In the genomic region with DNA sequence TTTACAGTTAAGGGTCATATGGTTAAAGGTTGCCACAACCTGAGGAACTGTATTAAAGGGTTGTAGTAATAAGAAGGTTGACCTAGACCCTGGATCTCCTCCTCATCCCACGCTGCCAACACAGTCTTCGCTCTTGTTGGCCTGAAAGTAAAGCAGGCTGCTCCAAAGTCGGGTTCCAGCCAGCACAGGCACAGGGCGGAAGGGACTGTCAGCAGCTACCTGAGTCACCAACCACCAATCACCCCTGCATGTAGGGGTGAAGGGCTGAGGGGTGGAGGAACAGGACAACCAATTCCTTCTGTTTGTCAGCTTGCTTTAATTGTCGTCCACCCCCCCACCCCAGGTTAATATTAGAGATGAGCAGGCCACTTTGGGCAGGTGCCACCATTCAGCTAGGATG, we compare ENCODE assay signal across 25 mouse cellular contexts.
DNase-seq lines count a peak whose midpoint lies in the region; ATAC-seq and TF ChIP-seq lines count a peak whose summit lies in the region.
"Had no signal": no experiment of that assay in that cellular context is flagged by ENCODE, and none has a peak within 500 bp of the region (broad histone marks: within the 10 kb centered on the region; RNA-seq: fewer than 3 reads in every experiment).

No protein-coding gene starts in this region.

- H3K4me3 ChIP-seq in lung, embryonic 16.5 days (ENCODE audit: low read length), result no peak overlapping the region
- no peak overlapping the region for H3K4me3 ChIP-seq in small intestine, adult 2 months (ENCODE audit: low read depth, low read length)
- H3K4me3 ChIP-seq: embryonic facial prominence, embryonic 12.5 days; heart, embryonic 10.5 days; hindbrain, embryonic 10.5 days; limb, embryonic 12.5 days; liver, embryonic 15.5 days; midbrain, embryonic 15.5 days; neural tube, embryonic 13.5 days had no signal

- H3K36me3 ChIP-seq in lung, embryonic 16.5 days (ENCODE audit: control insufficient read depth, insufficient read depth, low read length), result peaks cover 14% of the 10 kb centered on the region
- H3K36me3 ChIP-seq in small intestine, adult 2 months (ENCODE audit: control insufficient read depth, insufficient read depth, low read length), result no peaks in the 10 kb centered on the region
- H3K36me3 ChIP-seq: embryonic facial prominence, embryonic 12.5 days; liver, embryonic 15.5 days; midbrain, embryonic 15.5 days; neural tube, embryonic 13.5 days had no signal

- H3K9me3 ChIP-seq in lung, embryonic 16.5 days (ENCODE audit: control insufficient read depth, low read length), result no peaks in the 10 kb centered on the region
- H3K9me3 ChIP-seq: embryonic facial prominence, embryonic 12.5 days; heart, embryonic 10.5 days; hindbrain, embryonic 10.5 days; limb, embryonic 12.5 days; liver, embryonic 15.5 days; midbrain, embryonic 15.5 days; neural tube, embryonic 13.5 days had no signal

- H3K27me3 ChIP-seq in lung, embryonic 16.5 days (ENCODE audit: control insufficient read depth, insufficient read depth, low read depth, low read length), result no peaks in the 10 kb centered on the region
- no peaks in the 10 kb centered on the region for H3K27me3 ChIP-seq in small intestine, adult 2 months (ENCODE audit: control insufficient read depth, insufficient read depth, low read length)
- H3K27me3 ChIP-seq: embryonic facial prominence, embryonic 12.5 days; limb, embryonic 12.5 days; liver, embryonic 15.5 days; midbrain, embryonic 15.5 days; neural tube, embryonic 13.5 days had no signal

- ATAC-seq in lung, embryonic 16.5 days (ENCODE audit: low read depth), result no peak
- ATAC-seq in granulocyte monocyte progenitor cell, adult 5-6 weeks (replicated peaks; ENCODE audit: poor library complexity, severe bottlenecking), result peak; percentile 5
- no peak for ATAC-seq in erythroblast, adult 5-6 weeks (replicated peaks; ENCODE audit: low FRiP score, poor library complexity, severe bottlenecking)
- ATAC-seq: forebrain, embryonic 16.5 days; hindbrain, embryonic 16.5 days; midbrain, embryonic 15.5 days had no signal

- H3K9ac ChIP-seq in lung, embryonic 16.5 days (ENCODE audit: low read length), result no peak overlapping the region
- H3K9ac ChIP-seq: embryonic facial prominence, embryonic 12.5 days; limb, embryonic 12.5 days; liver, embryonic 15.5 days; midbrain, embryonic 15.5 days; neural tube, embryonic 13.5 days had no signal

- TF ChIP-seq POLR2A in small intestine, adult 2 months (IDR thresholded peaks at IDR 0.05; ENCODE audit: low read depth, low read length), result no peak

- peak overlapping the region; percentile 65; the same call in 1 of the 2 replicates for H3K27ac ChIP-seq in lung, embryonic 16.5 days (ENCODE audit: low read length)
- H3K27ac ChIP-seq in small intestine, adult 2 months (ENCODE audit: insufficient read depth, low read depth, low read length), result peak overlapping the region; percentile 67; the same call in 1 of the 2 replicates
- H3K27ac ChIP-seq: heart, embryonic 10.5 days; liver, embryonic 15.5 days; midbrain, embryonic 15.5 days; neural tube, embryonic 13.5 days had no signal

- TF ChIP-seq CTCF in small intestine, adult 2 months (IDR thresholded peaks at IDR 0.05; ENCODE audit: extremely low read depth, insufficient read length, insufficient replicate concordance, low read depth, low read length), result no peak

- peaks cover 14% of the 10 kb centered on the region for H3K4me1 ChIP-seq in lung, embryonic 16.5 days (replicated peaks; ENCODE audit: control insufficient read depth, insufficient read depth, low read length)
- peaks cover 13% of the 10 kb centered on the region for H3K4me1 ChIP-seq in small intestine, adult 2 months (ENCODE audit: control insufficient read depth, insufficient read depth, insufficient read length, low read length)
- H3K4me1 ChIP-seq: embryonic facial prominence, embryonic 12.5 days had no signal

- 83% methylated on average over 5 of the region's 5 CpGs for WGBS in lung, embryonic 16.5 days
- WGBS in small intestine, adult 2 months, result 89% methylated on average over 5 of the region's 5 CpGs

- no peak overlapping the region for H3K4me2 ChIP-seq in lung, embryonic 16.5 days (ENCODE audit: low read depth, low read length)
- H3K4me2 ChIP-seq: embryonic facial prominence, embryonic 12.5 days; limb, embryonic 12.5 days; liver, embryonic 15.5 days; midbrain, embryonic 15.5 days; neural tube, embryonic 13.5 days had no signal

- peak; percentile 91 for DNase-seq in heart, adult 11 months
- DNase-seq in heart, postnatal 36 days, result no peak
- no peak for DNase-seq in lung, postnatal 36 days
- DNase-seq in cerebellum, postnatal 10 days, result no peak
- DNase-seq: adrenal gland, postnatal 25 days; cerebellum, adult 11-12 months; cerebellum, postnatal 14 days; layer of hippocampus, postnatal 36 days; lung, postnatal 14 days; retina, postnatal 1 day; right cerebral cortex, postnatal 25 days; thymus, postnatal 14 days had no signal

- intact Hi-C loops in heart, postnatal 36 days (cut with DNase I), result no loop called here
